Mouse (Mus musculus): ENCODE results near the gene Ajuba. TPM values are rescaled to one million over a fixed set of nuclear protein-coding genes. Genes with fewer than 3 reads are reported as not detected.

Gene Ajuba
- polyA plus RNA-seq, 1 experiment from 2014 or later: 79.1 TPM

DNA sequence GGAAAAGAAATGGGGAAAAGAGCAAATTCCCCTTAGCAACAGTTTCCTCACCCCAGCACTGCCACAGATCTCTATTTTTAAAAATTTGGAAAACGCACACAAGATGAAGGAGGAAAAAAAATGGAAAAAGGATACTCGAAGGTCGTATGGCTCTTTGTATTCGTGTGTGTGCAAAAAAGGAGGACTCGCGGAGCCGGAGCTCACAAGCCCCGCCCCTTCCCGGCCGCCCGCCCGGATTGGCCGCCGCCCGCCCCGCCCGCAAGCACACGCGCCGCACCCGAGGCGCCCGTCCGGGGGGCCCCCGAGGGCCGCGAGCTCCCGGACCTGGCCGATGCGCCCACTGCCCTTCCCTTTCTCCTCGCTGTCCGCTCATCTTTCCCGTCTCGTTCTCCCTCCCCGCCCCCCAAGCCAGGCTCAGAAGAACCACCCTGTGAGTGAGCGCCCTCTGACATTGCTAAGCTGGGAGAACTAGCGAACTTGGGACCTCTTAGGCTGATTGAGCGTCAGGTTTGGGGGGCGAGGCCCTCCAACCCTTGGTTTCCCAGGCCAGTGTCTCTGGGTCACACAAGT, 28.5 kb upstream of the Ajuba start, which contains the start of gene 4931414P19Rik:
Gene 4931414P19Rik (minus strand): TSS at position 242 of the 570 bp plus-strand sequence.
- peak; percentile 69 for DNase-seq (ENCODE audit: extremely low spot score, low spot score)
- 1% methylated on average over 39 of the region's 39 CpGs for WGBS
- H3K4me3 ChIP-seq: peak within 1 kb of the TSS; percentile 60
- no peaks in the 10 kb centered on the region for H3K27me3 ChIP-seq (ENCODE audit: poor library complexity, severe bottlenecking)
- peaks cover 35% of the 10 kb centered on the region for H3K4me1 ChIP-seq
- peak within 1 kb of the TSS; percentile 90 for H3K27ac ChIP-seq
- H3K36me3 ChIP-seq (replicated peaks): peaks cover 10% of the 10 kb centered on the region
- H3K9me3 ChIP-seq: no peaks in the 10 kb centered on the region

DNA sequence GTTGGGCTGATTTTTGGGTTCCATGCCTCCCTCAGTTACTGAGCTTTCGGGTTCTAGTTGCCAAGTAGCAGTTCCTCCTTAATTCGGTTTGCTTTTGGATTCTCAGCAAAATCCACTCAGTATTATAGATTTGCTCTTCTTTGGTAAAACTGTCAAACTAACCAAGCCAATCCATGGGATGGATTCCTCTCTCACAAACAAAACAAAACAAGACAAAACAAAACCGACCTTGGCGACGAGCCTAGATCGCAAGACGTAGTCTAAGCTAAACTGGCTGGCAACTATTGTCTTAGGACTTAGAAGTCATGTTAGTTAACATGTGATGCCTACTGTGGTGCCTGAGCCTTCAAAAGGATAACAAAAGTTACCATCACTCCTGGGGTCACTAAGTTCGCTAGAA, 26.3 kb upstream of the Ajuba start:
- 83% methylated on average over 8 of the region's 8 CpGs for WGBS
- H3K36me3 ChIP-seq (replicated peaks): 0 out of 2 replicates have a peak, but pooled peaks cover 4% of the 10 kb centered on the region
- no peak for DNase-seq (ENCODE audit: extremely low spot score, low spot score)
- H3K9me3 ChIP-seq: no peaks in the 10 kb centered on the region
- peak overlapping the region; percentile 93 for H3K27ac ChIP-seq
- no peaks in the 10 kb centered on the region for H3K27me3 ChIP-seq (ENCODE audit: poor library complexity, severe bottlenecking)
- H3K4me1 ChIP-seq: peaks cover 35% of the 10 kb centered on the region
- peak overlapping the region; percentile 61 for H3K4me3 ChIP-seq

DNA sequence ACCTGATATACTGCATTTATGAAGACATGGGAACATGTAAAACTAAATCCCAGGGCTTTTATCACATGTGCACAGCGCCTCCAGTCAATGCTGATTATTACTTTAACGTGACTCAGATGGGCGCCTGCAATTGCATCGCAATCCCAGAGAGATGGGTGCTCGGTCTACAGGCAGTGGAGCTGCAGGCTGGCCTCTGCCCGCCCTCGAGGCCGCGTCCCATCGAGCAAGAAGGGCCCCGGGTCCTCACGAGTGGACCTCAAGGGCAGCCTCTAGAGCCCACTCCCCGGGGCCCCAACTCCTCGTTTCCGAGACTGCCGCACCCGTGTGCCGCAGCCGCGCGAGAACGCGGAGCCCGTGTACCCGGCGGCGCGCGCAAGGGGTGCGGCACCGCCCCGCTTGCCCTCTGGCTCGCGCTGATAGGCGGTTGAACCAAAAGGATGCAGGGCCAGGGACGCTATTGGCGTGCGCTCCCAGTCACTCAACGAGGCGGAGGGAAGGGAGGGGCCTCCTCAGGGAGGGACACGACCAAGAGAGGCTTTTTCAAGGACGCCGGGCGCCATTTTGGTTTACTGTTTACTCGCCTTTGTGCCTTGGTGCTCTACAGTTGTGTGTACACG, 25.8 kb upstream of the Ajuba start:
- WGBS: under 1% methylated on average over 46 of the region's 46 CpGs
- no peaks in the 10 kb centered on the region for H3K27me3 ChIP-seq (ENCODE audit: poor library complexity, severe bottlenecking)
- H3K9me3 ChIP-seq: no peaks in the 10 kb centered on the region
- H3K4me3 ChIP-seq: peak overlapping the region; percentile 61
- peak; percentile 94 for DNase-seq (ENCODE audit: extremely low spot score, low spot score)
- 0 out of 2 replicates have a peak, but pooled peaks cover 4% of the 10 kb centered on the region for H3K36me3 ChIP-seq (replicated peaks)
- peak overlapping the region; percentile 93 for H3K27ac ChIP-seq
- H3K4me1 ChIP-seq: peaks cover 35% of the 10 kb centered on the region

DNA sequence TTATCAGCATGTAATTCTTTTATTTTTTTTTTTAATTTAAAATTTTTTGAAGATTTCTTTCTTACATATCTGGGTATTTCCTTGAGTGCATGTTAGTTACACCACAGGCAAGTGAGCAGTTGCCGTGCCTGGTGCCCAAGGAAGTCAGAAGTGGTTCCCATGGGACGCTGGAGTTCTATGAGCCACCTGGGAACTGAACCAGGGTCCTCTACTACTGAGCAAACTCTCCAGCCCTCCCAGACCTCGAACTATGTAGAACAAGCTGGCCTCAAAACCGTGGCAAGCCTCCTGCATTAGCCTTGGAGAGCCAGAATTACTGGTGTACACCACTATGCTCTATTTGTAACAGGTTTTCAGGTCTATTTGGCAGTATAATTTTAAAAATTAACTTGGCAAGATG, 25.3 kb upstream of the Ajuba start:
- H3K4me1 ChIP-seq: peaks cover 35% of the 10 kb centered on the region
- H3K4me3 ChIP-seq: peak overlapping the region; percentile 61
- H3K36me3 ChIP-seq (replicated peaks): 0 out of 2 replicates have a peak, but pooled peaks cover 4% of the 10 kb centered on the region
- no peak for DNase-seq (ENCODE audit: extremely low spot score, low spot score)
- H3K27ac ChIP-seq: peak overlapping the region; percentile 93
- no peaks in the 10 kb centered on the region for H3K27me3 ChIP-seq (ENCODE audit: poor library complexity, severe bottlenecking)
- no peaks in the 10 kb centered on the region for H3K9me3 ChIP-seq
- WGBS: 52% methylated on average over 4 of the region's 4 CpGs

DNA sequence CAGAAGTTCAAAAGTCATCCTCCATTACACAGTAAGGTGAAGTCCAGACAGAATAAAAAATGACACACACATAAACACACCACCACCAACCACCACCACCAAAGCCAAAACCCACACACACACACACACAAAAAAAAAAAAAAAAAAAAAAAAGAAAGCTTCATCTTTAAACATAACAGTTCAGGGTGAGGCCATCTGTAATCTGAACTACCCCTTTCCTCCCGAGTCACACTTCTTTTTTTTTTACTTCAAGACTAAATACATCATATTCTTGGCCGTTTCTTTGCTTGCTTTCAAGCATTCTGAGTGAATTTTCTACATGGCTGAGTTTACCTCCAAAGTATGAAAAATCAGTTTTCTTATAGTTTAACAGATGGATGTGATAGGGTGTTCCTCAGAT, 24.2 kb upstream of the Ajuba start:
- Histone ChIP-seq H3K36me3 (replicated peaks) (peaks cover 9% of the 10 kb centered on the region), H3K4me1 (peaks cover 35% of the 10 kb centered on the region), H3K27ac (no peak overlapping the region), H3K4me3 (no peak overlapping the region), H3K9me3 (no peaks in the 10 kb centered on the region), H3K27me3 (ENCODE audit: poor library complexity, severe bottlenecking) (no peaks in the 10 kb centered on the region)
- DNase-seq (ENCODE audit: extremely low spot score, low spot score): no peak
- WGBS: 94% methylated on average over 2 of the region's 2 CpGs

DNA sequence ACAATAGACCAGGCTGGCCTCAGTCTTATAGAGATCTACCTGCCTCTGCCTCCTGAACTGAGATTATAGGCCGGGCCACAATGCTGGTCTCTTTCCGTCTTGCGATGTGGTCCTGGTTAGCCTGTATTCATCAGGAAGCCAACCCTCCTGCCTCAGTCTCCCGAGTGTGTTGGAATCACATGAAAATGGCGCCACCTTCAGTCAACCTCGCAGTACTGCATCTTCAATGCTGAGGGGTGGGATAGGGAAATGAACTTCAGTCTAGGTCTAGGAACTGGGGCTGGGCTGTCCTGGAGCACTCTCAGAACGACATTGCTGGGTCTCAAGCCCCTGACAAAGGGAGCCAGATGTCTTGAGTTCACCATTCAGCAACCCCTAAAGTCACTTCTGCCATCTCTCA, 19.7 kb upstream of the Ajuba start:
- 77% methylated on average over 7 of the region's 7 CpGs for WGBS
- Histone ChIP-seq H3K4me3 (no peak overlapping the region), H3K36me3 (replicated peaks) (peaks cover 35% of the 10 kb centered on the region), H3K9me3 (peaks cover 8% of the 10 kb centered on the region; the same call in 1 of the 2 replicates), H3K4me1 (peaks cover 9% of the 10 kb centered on the region), H3K27ac (no peak overlapping the region), H3K27me3 (ENCODE audit: poor library complexity, severe bottlenecking) (no peaks in the 10 kb centered on the region)
- DNase-seq (ENCODE audit: extremely low spot score, low spot score): no peak

DNA sequence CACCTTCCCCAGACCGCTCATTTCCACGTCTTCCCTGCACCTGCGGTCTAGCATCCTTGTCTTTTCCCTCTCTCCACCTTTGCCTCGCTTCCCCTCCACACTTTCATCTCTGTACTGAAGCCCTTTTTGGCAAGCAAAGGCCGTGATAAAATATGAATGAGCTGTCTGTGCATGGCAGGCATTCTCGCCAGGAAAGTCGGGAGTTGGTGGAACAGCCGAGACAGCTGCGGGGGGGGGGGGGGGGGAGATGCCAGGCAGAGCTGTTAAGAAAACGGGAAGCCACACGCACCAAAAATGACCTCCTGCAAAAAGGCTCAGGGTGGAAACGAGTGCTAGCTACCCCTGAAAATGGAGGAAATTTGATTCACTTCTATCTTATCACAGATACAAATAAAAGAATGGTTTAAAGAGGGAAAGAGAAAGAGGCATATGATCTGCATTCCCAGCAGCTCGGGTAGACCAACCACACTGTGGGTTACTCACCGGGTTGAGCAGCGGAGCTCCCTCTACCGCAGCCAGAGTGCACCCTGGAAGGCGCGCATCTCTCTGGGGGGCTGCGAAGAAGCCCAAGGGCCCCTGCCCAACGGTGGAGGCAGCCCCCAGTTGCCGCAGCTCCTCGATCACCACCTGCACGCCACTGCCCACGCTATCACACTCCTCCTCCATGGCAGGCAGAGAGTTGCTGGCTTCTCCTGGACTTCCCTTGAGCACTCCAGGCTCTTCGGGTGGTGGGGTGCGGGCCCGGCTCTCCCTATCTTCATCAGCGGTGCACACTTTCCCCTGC, 17.5 kb upstream of the Ajuba start:
- Histone ChIP-seq H3K9me3 (peaks cover 8% of the 10 kb centered on the region; the same call in 1 of the 2 replicates), H3K4me1 (peaks cover 9% of the 10 kb centered on the region), H3K36me3 (replicated peaks) (peaks cover 51% of the 10 kb centered on the region), H3K27me3 (ENCODE audit: poor library complexity, severe bottlenecking) (no peaks in the 10 kb centered on the region), H3K4me3 (peak overlapping the region; percentile 3; the same call in 1 of the 2 replicates), H3K27ac (0 out of 2 replicates have a peak overlapping the region, but pooled peaks have one; percentile 25)
- WGBS: 67% methylated on average over 28 of the region's 28 CpGs
- no peak for DNase-seq (ENCODE audit: extremely low spot score, low spot score)

DNA sequence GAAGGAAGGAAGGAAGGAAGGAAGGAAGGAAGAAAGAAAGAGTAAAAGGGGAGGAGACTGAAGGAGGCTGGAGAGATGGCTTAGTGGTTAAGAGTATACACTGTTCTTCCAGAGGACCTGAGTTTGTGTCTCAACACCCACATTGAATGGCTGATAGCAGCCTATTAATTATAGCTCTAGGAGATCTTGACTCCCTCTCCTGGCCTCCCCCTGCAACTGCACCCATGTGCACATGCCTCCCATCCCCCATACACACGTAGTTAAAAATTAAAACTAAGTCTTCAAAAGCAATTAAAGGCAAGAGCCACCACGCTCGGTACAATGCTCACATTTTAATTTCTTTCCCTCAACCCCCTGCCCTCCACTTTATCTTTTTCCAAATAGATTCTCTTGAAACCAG, 16.7 kb upstream of the Ajuba start:
- Histone ChIP-seq H3K36me3 (replicated peaks) (peaks cover 48% of the 10 kb centered on the region), H3K27me3 (ENCODE audit: poor library complexity, severe bottlenecking) (no peaks in the 10 kb centered on the region), H3K9me3 (peaks cover 8% of the 10 kb centered on the region; the same call in 1 of the 2 replicates), H3K4me3 (no peak overlapping the region), H3K4me1 (peaks cover 9% of the 10 kb centered on the region), H3K27ac (no peak overlapping the region)
- no peak for DNase-seq (ENCODE audit: extremely low spot score, low spot score)
- 89% methylated on average over 3 of the region's 3 CpGs for WGBS

DNA sequence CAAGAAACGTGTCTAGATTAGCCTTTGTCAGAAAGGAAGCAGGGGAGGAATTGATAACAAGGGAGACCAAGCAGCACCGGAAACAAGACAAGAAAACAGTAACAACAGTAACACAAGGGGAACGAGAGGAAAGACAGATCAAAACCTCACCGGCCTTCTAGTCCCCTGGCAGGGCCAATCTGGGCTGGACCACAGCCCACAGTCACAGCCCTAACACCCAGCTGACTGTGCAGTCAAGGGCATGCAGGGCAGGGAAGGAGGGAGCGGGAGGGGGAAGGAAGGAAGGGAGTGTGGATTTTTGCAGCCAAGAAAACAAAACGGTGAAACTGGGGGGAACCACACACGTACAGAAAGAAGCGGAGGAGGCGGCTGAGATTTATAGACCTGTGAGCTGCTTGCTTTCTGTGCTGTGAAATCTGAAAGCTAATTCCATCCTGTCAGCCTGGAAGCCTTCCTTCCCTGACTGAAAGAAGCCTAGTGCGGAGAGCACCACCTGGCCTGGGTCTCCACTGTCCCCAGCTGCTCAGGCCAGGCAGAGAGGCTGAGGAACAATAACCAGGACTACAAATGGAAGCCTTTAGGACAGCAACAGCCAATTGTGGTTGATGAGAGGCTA, 15.1 kb upstream of the Ajuba start:
- H3K4me3 ChIP-seq: no peak overlapping the region
- 86% methylated on average over 10 of the region's 10 CpGs for WGBS
- peaks cover 47% of the 10 kb centered on the region for H3K36me3 ChIP-seq (replicated peaks)
- peaks cover 9% of the 10 kb centered on the region for H3K4me1 ChIP-seq
- H3K27me3 ChIP-seq (ENCODE audit: poor library complexity, severe bottlenecking): no peaks in the 10 kb centered on the region
- H3K9me3 ChIP-seq: peaks cover 8% of the 10 kb centered on the region; the same call in 1 of the 2 replicates
- DNase-seq (ENCODE audit: extremely low spot score, low spot score): no peak
- peak overlapping the region; percentile 67 for H3K27ac ChIP-seq

DNA sequence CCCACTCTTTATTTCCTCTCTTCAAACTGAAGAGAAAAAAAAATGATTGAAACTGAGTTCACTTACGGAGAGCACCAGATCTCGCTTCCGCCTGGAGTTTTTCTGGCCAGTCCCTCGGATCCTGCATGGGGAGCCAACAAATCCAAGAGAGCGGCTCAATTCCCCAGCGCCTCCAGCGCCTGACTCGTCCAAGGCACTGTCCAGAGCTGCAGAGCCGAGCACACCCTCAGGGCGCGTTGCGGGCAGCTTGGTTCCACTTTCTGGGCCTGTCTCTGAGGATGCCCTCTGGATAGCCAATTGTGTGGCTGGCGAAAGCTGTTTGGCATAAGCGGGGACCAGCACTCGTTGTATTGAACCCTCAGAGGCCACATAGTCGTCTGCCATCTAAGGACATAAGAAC, 13.7 kb upstream of the Ajuba start:
- Histone ChIP-seq H3K4me1 (peaks cover 9% of the 10 kb centered on the region), H3K27me3 (ENCODE audit: poor library complexity, severe bottlenecking) (no peaks in the 10 kb centered on the region), H3K27ac (no peak overlapping the region), H3K9me3 (peaks cover 8% of the 10 kb centered on the region; the same call in 1 of the 2 replicates), H3K36me3 (replicated peaks) (peaks cover 47% of the 10 kb centered on the region), H3K4me3 (no peak overlapping the region)
- WGBS: 90% methylated on average over 16 of the region's 16 CpGs
- no peak for DNase-seq (ENCODE audit: extremely low spot score, low spot score)

DNA sequence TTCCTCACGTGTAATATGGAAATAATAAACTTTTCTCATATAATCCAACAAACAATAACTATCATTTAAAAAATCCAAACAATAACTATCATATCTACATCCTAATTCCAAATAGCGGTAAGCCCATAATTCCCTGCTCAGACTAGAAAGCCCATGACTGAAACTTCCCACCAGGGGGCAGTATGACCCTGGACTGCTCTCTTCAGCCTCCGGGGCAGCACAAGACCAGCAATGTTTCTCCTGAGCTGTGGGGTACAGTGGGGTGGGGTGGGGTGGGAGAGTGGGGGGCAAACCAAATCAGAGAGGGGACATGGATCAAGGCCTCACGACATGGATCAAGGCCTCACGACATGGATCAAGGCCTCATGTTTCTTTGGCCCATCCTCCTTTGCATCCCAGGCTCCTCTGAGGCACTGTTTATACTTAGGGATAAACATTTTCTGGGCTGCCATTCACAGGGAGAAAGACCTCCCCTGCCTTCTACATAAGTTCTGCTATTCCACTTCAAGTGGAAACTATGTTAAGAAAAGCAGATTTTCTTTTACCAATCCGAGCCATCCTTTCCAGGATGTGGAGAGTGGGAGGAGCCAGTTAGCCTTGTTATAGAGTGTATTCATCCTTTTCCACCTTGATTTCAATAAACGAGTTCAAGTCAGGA, 6.5 kb upstream of the Ajuba start:
- Histone ChIP-seq H3K9me3 (no peaks in the 10 kb centered on the region), H3K36me3 (replicated peaks) (peaks cover 29% of the 10 kb centered on the region), H3K27me3 (ENCODE audit: poor library complexity, severe bottlenecking) (no peaks in the 10 kb centered on the region), H3K4me1 (peaks cover 10% of the 10 kb centered on the region), H3K4me3 (no peak overlapping the region), H3K27ac (no peak overlapping the region)
- 47% methylated on average over 7 of the region's 7 CpGs for WGBS
- DNase-seq (ENCODE audit: extremely low spot score, low spot score): peak; percentile 64

DNA sequence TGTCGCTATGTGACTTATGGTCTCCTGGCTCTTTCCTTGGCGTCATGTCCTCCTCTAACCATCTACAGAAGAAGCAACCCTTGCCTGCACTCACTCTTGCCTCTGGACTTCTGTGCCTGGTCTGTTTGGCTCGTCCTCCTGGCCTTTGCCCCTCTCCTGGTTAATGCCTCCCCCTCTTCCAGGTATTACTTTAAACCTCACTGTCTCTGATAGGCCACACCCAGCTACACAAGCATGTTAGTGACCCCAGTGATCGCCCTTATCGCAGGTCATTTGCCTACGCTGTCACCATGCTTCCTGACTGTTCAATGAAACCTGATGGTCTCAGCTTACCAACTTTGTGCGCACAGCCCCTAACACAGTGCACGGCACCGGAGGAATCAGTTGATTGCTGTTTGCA, 5.2 kb upstream of the Ajuba start:
- no peaks in the 10 kb centered on the region for H3K27me3 ChIP-seq (ENCODE audit: poor library complexity, severe bottlenecking)
- H3K27ac ChIP-seq: no peak overlapping the region
- peaks cover 29% of the 10 kb centered on the region for H3K36me3 ChIP-seq (replicated peaks)
- peaks cover 22% of the 10 kb centered on the region for H3K4me1 ChIP-seq
- H3K4me3 ChIP-seq: no peak overlapping the region
- WGBS: 90% methylated on average over 9 of the region's 9 CpGs
- no peaks in the 10 kb centered on the region for H3K9me3 ChIP-seq
- DNase-seq (ENCODE audit: extremely low spot score, low spot score): no peak
